ENCODE assay signal across 8 mouse cellular contexts in the genomic region with DNA sequence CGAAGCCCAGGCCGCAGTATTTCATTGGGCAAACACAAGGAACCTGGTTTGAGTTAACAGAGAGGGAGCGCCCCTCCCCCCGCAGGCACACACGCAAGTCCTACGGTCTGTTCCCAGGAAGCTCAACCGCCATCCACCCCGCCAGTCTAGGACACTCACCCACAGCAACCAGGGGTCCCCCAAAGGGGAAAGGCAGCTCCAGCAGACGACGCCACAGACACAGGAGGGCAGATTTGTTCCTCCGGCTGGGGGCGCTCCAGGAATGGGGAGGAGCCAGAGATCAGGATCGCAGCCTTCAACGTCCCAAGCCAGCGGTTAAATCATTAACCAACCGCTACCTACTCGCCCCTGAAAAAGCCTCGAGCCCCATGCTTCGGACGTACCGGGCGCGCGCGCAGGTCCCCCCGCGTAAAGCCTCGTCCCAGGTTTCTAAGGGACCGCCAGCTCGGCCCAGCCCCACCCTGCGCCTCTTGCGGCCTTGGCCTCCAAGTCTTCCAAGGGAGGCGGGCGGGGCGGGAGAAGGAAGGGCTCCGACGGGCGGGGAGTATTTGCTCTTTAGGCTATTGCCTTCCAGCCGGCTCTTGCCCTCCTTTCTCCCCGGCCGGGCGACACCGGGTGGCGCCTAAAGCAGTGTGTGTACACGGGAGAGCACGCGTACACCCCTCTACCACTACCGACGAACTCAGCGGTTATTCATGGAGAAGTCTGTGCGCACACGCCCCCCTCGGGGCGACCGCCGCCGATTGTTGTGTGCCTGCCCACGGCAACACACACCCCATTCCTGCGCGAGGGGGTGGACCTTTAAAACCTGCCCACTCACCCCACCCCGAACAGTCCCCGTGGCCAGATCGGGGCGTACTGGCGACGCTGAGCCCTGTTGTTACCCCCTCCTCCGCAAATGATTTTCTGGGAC. TPM values are rescaled to one million over a fixed set of nuclear protein-coding genes. Genes with fewer than 3 reads are reported as not detected.
DNase-seq lines count a peak whose midpoint lies in the region; ATAC-seq and TF ChIP-seq lines count a peak whose summit lies in the region.

No protein-coding gene starts in this region.

- peak; percentile 25 for ATAC-seq in granulocyte monocyte progenitor cell, adult 5-6 weeks (replicated peaks; ENCODE audit: poor library complexity, severe bottlenecking)
- ATAC-seq in intestine, postnatal 0 days: peak; percentile 76
- peak; percentile 59 for ATAC-seq in limb, embryonic 11.5 days (ENCODE audit: insufficient number of reproducible peaks, low FRiP score, low TSS enrichment, low read depth)
- ATAC-seq in midbrain, embryonic 12.5 days (ENCODE audit: low FRiP score, low read depth): peak; percentile 51

- peak overlapping the region; percentile 87 for H3K4me2 ChIP-seq in intestine, postnatal 0 days (replicated peaks; ENCODE audit: low read depth)
- H3K4me2 ChIP-seq in limb, embryonic 11.5 days (ENCODE audit: low read depth, severe bottlenecking): peak overlapping the region; percentile 98
- peak overlapping the region; percentile 76 for H3K4me2 ChIP-seq in midbrain, embryonic 12.5 days (replicated peaks)

- H3K36me3 ChIP-seq in intestine, postnatal 0 days (ENCODE audit: control insufficient read depth, insufficient read depth): no peaks in the 10 kb centered on the region; the same call in 1 of the 2 replicates
- H3K36me3 ChIP-seq in limb, embryonic 11.5 days (ENCODE audit: control insufficient read depth, insufficient read depth, low read length): no peaks in the 10 kb centered on the region; the same call in 1 of the 2 replicates
- peaks cover 22% of the 10 kb centered on the region; the same call in 1 of the 2 replicates for H3K36me3 ChIP-seq in midbrain, embryonic 12.5 days

- TF ChIP-seq CTCF in intestine, postnatal 0 days (IDR thresholded peaks at IDR 0.05; ENCODE audit: low read depth): peak; percentile 78

- peak overlapping the region; percentile 87 for H3K27ac ChIP-seq in intestine, postnatal 0 days (ENCODE audit: low read depth, low read length)
- H3K27ac ChIP-seq in limb, embryonic 11.5 days (replicated peaks; ENCODE audit: low read depth, low read length): peak overlapping the region; percentile 95
- peak overlapping the region; percentile 93 for H3K27ac ChIP-seq in midbrain, embryonic 12.5 days (replicated peaks)

- no peaks in the 10 kb centered on the region for H3K9me3 ChIP-seq in intestine, postnatal 0 days (ENCODE audit: control insufficient read depth)
- no peaks in the 10 kb centered on the region for H3K9me3 ChIP-seq in limb, embryonic 11.5 days (ENCODE audit: control insufficient read depth, low read length)
- H3K9me3 ChIP-seq in midbrain, embryonic 12.5 days: no peaks in the 10 kb centered on the region

- H3K4me3 ChIP-seq in intestine, postnatal 0 days (ENCODE audit: low read depth, low read length): peak overlapping the region; percentile 69
- peak overlapping the region; percentile 89 for H3K4me3 ChIP-seq in limb, embryonic 11.5 days (ENCODE audit: low read depth, low read length)
- H3K4me3 ChIP-seq in midbrain, embryonic 12.5 days: peak overlapping the region; percentile 84

- H3K9ac ChIP-seq in intestine, postnatal 0 days (ENCODE audit: low read depth, low read length): peak overlapping the region; percentile 69
- H3K9ac ChIP-seq in limb, embryonic 11.5 days (ENCODE audit: low read length): peak overlapping the region; percentile 83
- H3K9ac ChIP-seq in midbrain, embryonic 12.5 days (replicated peaks): peak overlapping the region; percentile 92

- DNase-seq in 3T3-L1 (ENCODE audit: low read depth, low spot score): peak; percentile 79
- DNase-seq in adrenal gland, adult 8-10 months: peak; percentile 76
- DNase-seq in embryo, embryonic 9.5 days (ENCODE audit: extremely low spot score): peak; percentile 87
- DNase-seq in limb, embryonic 11.5 days (ENCODE audit: low spot score): peak; percentile 91
- peak; percentile 76 for DNase-seq in spleen, adult 12 weeks (ENCODE audit: low spot score)

- WGBS in intestine, postnatal 0 days: under 1% methylated on average over 65 of the region's 67 CpGs
- under 1% methylated on average over 66 of the region's 67 CpGs for WGBS in limb, embryonic 11.5 days
- under 1% methylated on average over 65 of the region's 67 CpGs for WGBS in midbrain, embryonic 12.5 days

- no peaks in the 10 kb centered on the region for H3K27me3 ChIP-seq in intestine, postnatal 0 days (replicated peaks; ENCODE audit: control insufficient read depth, insufficient read depth, low read length)
- H3K27me3 ChIP-seq in limb, embryonic 11.5 days (ENCODE audit: control insufficient read depth, insufficient read depth, low read length): no peaks in the 10 kb centered on the region
- H3K27me3 ChIP-seq in midbrain, embryonic 12.5 days: no peaks in the 10 kb centered on the region

- peaks cover 17% of the 10 kb centered on the region; the same call in 1 of the 2 replicates for H3K4me1 ChIP-seq in intestine, postnatal 0 days (replicated peaks; ENCODE audit: control insufficient read depth, insufficient read depth, low read length)
- H3K4me1 ChIP-seq in limb, embryonic 11.5 days (ENCODE audit: control insufficient read depth, insufficient read depth, low read length): peaks cover 35% of the 10 kb centered on the region
- peaks cover 51% of the 10 kb centered on the region for H3K4me1 ChIP-seq in midbrain, embryonic 12.5 days

RNA-seq across cellular contexts. Expression of a gene that starts 0.9 kb away (rescaled TPM):
- total RNA-seq in adrenal gland, adult 8-10 months (2022): 100 to 1,000 TPM in 2 of 4 experiments, 10 to 100 TPM in 2; 90.2 to 151 (median 111) TPM
- total RNA-seq in granulocyte monocyte progenitor cell, adult 5-6 weeks (2014; fragmentation: Nextera tagmentation): 13.9 and 15.5 TPM in 2 replicates
- total RNA-seq in granulocyte monocyte progenitor cell, adult 5-6 weeks (2017): 14.8 and 21.5 TPM in 2 replicates
- 30.2 and 33.0 TPM in 2 replicates for polyA plus RNA-seq in intestine, postnatal 0 days (2015; fragmentation: Nextera tagmentation; extraction: Ambion mirVana)
- 74.3 and 75.4 TPM in 2 replicates for polyA plus RNA-seq in limb, embryonic 11.5 days (2014; fragmentation: Nextera tagmentation; extraction: Ambion mirVana)
- 102 and 104 TPM in 2 replicates for polyA plus RNA-seq in midbrain, embryonic 12.5 days (2016; fragmentation: Nextera tagmentation; extraction: Ambion mirVana)

RNA-seq across cellular contexts. Expression of a gene that starts 41.0 kb away (rescaled TPM):
- under 1 TPM; 0.43 to 1.00 (median 0.75) TPM for total RNA-seq in adrenal gland, adult 8-10 months (2022)
- not detected in 2 replicates for total RNA-seq in granulocyte monocyte progenitor cell, adult 5-6 weeks (2014; fragmentation: Nextera tagmentation)
- total RNA-seq in granulocyte monocyte progenitor cell, adult 5-6 weeks (2017): not detected in 2 replicates
- polyA plus RNA-seq in intestine, postnatal 0 days (2015; fragmentation: Nextera tagmentation; extraction: Ambion mirVana): not detected in 2 replicates
- 0.51 and 0.54 TPM in 2 replicates for polyA plus RNA-seq in limb, embryonic 11.5 days (2014; fragmentation: Nextera tagmentation; extraction: Ambion mirVana)
- polyA plus RNA-seq in midbrain, embryonic 12.5 days (2016; fragmentation: Nextera tagmentation; extraction: Ambion mirVana): 0.48 and 0.50 TPM in 2 replicates

Comparison
In these comparisons a context has a peak if more than half of its experiments do, and no peak if none do; other contexts are left out.
1. Peak in every context shown above with its lines: DNase-seq, ATAC-seq, H3K4me3 ChIP-seq and H3K27ac ChIP-seq.
2. ATAC-seq: peak in every context shown above with its lines; median percentile 76 in intestine, postnatal 0 days; 59 in limb, embryonic 11.5 days; 51 in midbrain, embryonic 12.5 days; 25 in granulocyte monocyte progenitor cell, adult 5-6 weeks.